Mouse (Mus musculus): ENCODE measurements around the gene Myo15b.

Gene Myo15b

GRCm38 (mm10) chr11:115933747-115934110, 75.5 kb downstream of the Myo15b start:
- DNase-seq (ENCODE audit: extremely low spot score, low spot score): no peak

GRCm38 (mm10) chr11:115939690-115940329, 81.6 kb downstream of the Myo15b start:
- DNase-seq (ENCODE audit: extremely low spot score, low spot score): peak; percentile 60

GRCm38 (mm10) chr11:115941980-115942379, 83.8 kb downstream of the Myo15b start:
- DNase-seq (ENCODE audit: extremely low spot score, low spot score): no peak

Measured in neural tube, embryonic 10.5 days (tissue).